Mouse (Mus musculus) skeletal muscle tissue, adult 2 months (tissue): Measurements from ENCODE around the gene Ushbp1.

Source experiments
- DNase-seq: peaks from one replicate; pipeline ENCODE4 v3.0.0-alpha.2; 2012; ENCODE audit warnings: low read depth, low spot score

Ushbp1 gene

DNA sequence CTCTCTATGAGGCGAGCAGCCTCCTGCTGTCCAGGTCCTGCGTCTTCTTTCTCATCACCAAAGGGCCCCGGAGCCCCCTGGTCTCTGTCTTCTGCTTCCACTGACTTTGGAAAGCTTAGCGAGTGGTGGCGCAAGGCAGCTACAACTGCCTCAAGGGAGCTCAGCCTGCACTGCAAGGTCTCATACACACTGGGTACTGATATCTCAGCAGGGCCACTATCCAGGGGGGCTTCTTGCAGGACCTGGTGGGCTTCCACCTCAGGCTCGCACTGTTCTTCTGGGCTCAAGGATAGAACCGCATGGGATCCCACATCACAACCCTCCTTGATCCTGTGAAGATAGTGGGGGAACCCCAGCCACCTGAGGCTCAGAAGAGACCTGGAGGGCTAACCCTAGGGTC is 1.1 kb downstream of the Ushbp1 start:
- DNase-seq, result no peak

DNA sequence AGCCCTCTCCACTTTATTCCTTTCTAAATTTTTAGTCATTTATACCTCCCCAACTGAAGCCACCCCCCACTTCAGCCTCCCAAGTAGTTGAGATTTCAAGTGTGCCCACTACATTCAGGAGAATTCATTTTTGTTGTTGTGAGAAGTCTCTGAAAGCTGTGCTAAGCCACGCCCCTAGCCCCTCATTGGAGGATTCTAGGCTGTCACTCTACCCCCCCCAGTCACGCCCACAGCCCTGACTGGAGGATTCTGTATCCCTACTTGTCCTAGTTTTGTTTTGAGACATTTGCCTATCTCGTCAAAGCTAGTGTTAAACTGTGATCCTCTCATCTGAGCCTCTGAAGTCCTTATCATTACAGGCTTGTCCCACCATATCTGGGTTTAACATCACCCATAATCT is 2.7 kb downstream of the Ushbp1 start:
- no peak for DNase-seq

DNA sequence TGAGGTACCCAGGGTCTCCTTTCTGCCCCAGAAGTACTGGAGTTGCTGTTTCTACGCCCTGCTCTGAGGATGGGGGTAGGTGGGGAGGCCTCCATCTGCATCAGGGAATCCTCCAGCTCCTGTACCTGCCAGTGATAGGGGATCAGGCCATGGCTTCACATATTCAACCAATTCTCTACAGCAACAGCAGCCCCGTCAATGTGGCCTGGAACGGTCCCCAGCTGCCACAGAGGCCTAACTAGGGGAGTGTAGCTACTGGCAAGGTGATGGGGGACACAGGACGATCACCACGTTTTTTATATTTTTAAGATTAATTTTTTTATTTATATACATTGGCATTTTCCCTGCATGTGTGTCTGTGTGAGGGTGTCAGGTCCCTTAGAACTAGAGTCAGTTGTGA is 3.2 kb downstream of the Ushbp1 start:
- no peak for DNase-seq

DNA sequence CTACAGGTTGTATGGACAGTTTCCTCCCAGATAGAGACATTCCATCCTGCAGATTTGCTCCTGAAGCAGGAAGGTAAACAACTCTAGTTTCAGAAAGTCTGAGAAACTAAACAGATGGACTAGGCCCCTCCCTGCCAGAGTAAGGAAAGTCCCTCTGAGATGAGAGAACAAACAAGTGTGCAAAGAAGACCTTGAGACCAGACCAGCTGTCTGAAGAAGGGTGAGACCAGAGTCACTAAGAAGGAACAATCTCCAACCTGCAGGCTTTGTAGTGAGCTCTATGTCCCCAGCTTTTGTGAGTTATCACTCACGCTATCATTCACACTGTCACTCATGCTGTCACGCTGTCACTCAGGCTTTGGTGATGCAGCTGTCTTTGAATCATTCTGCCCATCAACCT is 3.9 kb downstream of the Ushbp1 start:
- DNase-seq, result no peak

DNA sequence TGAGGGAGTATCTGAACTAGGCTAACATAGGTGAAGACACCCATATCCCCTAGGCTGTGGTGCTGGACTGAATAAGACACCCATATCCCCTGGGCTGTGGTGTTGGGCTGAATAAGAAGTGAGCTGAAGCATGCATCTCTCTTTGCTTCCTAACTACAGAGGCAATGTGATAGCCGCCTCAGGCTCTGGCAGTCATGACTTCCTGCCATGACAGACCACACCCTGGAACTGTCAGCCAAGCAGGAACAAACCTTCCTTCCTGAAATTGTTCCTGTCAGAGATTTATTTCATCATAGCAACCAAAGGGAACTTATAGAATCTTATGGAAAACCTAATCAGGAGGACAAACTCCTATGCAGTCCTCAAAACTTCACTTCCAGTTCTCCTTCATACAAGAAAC is 7.3 kb downstream of the Ushbp1 start:
- no peak for DNase-seq

DNA sequence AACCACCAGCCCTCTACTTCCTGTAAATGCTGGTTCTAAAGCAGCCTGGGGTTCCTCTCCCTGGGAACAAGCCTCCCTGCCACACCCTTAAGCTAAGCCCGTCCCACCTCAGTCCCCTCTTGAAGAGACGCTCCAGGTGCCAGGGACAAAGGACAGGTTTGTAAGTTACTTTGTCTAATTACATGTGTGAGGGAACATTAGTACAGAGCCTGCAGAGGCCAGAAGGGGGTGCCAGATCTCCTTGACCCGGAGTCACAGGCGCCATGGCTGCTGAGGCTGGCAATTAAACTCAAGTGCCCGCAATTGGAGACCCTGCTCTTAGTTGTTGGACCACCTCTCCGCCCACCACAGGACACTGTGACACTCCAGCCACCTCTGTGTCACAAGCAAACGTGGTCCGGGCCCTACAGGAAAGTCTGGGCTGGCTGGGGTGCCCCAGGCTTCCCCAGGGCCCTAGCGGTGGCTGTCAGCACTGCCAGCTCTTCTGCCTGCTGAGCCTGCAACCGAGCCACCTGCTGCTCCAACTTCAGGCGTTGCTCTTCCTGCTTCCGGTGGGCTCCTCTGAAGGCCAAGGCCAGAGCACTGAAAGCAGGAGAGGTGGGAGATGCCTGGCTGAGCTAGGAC is 10.3 kb downstream of the Ushbp1 start:
- no peak for DNase-seq

DNA sequence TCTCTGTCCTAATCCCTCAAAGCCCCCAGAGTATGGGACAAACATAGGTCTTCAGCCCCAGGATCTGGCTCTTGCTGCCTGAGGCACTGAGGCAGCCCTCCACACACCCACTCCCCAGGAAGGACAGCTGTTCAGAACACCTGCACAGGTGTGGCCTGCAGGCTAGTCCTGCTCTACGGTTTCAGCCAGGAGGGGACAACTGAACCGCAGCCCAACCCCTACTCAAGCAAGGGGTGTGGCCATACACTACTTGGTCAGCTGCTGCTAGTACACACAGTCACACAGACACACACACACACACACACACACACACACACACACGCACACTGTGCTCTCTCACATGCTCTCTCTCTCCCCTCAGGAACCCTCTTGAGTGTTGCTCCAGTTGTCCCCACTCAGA is 11.7 kb downstream of the Ushbp1 start:
- no peak for DNase-seq

DNA sequence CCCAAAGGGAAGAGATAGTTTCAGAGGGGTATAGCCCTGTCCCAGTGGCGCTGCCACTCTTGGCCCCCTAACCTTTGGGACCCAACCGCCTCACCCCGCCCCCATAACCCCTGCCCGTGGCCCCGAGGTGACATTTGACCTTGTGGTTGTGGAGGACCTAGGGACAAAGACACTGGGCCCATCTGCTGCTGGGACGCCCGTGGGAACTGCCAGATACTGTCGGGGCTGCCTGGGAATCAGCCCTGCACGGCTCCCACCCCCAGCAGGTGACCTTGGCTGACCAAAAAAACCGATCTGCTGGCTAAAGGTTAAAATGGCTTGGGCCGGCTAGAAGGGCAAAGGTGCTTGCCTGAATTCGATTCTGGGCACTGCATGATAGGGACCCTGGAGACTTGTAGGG is 12.2 kb downstream of the Ushbp1 start:
- DNase-seq, result no peak

DNA sequence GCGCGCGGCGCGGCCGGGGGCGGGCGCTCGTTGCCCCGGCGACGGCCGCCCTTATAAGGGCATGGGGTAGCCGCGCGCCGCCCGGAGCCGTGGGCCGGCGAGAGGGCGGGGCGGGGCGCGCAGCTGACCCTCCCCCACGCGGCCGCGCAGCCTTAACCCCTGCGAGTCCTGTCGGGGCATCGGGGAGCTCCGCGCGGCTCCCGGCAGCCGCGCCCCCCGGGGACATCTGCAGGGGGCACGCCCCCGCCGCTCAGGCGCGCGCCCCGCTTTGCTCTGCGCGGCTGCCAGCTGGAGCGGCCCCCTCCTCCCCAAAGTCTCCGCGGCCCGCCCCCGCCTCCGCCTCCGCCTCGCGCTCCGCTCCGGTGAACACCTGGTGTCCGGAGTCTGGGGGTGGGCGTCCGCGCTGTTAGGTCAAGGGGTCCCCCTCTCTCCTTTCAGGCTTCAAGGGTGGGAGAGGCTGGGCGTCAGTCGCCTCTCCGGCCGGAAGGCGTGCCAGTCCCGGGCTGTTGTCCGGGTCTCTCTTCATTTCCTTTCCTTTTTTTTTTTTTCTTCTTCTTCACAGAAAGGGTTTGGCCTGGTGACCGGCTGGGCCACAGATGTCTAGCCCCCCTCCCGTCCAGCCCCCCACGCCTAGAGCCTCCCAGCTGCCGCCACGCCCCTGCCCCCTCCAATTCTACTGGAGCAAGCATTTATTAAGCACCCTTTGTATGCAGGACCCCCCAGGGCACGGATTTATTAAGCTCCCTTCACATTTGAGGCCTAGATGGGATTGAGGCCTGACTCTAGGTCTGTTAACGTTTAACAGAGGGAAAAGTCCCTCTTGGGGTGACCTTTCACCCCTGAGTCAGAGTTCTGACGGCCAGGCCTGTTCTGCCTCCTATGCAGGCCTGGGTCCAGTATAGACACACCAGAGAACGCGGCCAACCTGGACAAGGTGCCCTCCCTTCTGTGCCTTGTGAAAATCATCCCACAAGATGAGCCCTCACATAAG is 13.3 kb downstream of the Ushbp1 start:
- DNase-seq, result peak; percentile 74

DNA sequence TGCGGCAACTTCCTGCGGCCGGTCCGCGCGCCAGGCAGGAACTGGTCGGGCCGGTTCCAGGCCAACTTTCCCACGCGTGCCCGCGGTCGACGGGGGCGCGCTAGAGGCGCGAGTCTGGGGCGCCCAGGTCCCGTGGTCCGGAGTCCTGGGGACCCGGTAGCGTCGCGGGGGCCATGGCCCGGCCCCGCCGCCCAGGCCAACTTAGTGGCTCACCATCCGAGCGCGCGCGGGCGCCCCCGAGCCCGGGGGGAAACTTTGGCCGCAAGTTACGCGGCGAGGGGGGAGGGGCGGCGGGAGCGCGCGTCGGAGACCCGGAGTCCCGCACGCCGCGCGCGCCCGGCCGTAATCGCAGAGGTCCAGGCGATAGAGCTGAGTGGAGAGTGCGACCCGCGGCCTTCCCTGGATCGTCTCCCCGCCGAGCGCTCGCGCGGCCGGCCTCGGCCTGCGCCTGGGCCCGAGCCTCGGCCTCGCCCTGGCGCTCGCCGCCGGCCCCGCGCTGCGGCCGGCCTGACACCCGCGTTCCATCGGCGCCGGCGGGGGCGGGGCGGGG is 14.1 kb downstream of the Ushbp1 start, which contains the start of gene Nr2f6:
Gene Nr2f6 (minus strand): TSS at position 540 of the 550 bp plus-strand sequence.
- DNase-seq, result no peak

DNA sequence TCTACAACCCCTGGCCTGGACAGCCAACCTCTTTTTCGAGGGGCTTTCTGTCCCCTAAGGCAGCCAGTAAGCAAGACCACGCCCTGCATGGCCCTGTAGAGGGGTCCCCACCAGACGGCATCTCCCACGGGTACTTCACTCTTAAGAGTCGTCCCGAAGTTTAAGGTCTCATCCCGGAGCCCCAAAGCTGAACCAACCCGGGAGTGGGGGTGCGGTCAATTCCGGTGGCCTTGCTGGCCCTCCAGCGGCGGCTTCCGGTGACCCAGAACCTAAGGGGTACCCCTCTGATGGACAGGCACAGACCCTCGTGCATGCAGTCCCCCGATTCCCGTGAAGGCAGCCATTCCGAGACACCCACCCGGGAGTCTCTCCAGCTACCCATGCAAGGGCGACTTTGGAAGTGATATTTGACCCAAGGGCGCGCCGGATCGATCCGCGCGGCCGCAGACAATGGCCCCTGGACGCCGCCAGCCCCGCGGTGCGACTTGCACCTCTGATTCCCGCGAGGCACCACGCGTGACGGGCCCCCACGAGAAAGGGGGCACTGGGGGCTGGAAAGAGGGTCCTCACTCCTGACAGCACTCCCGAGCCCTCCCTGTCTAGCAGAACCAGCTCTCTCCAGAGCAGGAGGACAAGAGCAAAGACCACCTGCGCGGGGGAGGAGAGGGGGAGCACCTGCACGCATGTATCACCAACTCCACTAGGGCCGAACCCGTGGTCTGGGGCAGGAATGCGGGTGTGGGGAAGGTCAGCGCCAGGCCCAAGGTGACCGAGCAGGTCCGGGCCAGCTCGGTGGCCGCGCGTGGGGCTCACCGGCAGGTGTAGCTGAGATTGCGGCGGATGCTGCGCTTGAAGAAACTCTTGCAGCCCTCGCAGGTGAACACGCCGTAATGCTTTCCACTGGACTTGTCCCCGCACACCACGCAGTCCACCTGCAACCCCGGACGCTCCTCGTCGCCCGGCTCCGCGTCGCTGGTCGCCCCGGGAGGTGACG is 15.1 kb downstream of the Ushbp1 start:
- no peak for DNase-seq

DNA sequence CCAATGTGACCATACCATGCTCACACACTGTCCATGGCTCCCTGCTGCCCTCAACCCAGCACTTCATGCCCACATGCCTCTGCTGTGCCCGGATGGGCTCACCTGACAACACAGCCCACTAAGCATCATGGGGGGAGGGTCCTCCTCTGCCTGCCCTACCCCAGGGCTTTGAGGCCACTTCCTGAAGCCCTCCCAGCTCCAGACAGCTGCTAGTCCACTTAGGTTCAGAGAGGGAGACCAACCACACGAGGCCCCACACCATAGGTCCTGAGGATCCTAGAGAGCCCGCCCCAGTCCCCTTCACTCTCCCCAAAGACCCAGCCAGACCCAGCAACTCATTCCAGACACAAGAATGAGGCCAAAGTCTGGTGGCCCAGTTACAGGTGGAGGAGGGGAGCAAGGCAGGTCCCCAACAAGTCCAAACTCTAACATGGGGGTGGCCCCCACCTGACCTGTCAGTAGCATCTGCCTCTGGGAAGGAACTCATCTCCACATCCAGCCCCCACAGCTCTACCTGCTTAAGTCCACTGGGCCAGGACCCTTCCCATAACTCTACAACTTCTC is 16.0 kb downstream of the Ushbp1 start:
- no peak for DNase-seq

DNA sequence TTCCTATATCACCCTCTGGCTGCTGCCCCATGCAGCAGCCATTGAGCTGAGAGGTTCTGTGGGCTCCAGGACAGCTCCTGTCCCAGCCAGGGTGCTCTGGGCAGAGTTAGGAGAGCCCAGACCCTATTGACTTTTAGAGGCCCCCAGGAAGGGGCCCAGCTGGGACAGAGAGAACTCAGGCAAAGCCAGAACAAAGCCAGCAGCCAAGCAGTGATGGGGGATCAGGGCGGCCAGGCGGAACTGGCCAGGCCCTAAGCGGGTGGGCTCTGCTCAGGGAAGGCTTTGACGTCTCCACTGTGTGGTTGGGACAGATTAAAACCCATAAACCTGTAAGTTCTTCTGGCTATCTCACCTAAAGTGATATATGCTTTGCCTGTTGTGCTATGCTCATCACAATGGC is 16.6 kb downstream of the Ushbp1 start:
- no peak for DNase-seq

DNA sequence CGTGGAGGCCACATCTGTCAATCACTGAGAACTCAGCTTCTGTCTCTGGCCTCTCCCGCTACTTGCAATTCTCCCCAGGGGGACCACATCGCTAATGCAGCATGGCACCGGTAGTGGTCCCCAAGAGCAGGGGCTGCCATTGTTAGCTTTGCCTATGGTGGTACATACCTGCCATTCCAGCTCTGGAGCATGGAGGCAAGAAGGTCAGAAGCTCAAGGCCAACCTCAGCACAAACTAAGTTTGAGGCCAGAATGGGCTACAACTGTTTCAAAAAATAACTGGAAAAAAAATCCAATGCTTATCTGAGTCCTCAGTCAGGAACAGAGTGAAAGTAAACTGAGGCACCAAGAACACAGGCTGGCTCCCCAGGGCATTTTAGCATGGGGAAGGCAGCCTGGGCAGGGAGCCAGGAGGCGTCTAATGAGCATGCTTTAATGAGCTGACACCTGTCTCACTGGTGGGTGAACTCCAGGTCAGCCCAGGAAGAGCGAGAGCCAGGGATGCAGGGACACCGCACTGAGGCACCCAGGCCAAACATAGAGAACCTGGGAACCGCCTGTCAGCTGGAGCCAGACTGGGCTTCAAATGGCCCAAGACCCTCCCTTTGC is 19.1 kb downstream of the Ushbp1 start:
- DNase-seq, result no peak

DNA sequence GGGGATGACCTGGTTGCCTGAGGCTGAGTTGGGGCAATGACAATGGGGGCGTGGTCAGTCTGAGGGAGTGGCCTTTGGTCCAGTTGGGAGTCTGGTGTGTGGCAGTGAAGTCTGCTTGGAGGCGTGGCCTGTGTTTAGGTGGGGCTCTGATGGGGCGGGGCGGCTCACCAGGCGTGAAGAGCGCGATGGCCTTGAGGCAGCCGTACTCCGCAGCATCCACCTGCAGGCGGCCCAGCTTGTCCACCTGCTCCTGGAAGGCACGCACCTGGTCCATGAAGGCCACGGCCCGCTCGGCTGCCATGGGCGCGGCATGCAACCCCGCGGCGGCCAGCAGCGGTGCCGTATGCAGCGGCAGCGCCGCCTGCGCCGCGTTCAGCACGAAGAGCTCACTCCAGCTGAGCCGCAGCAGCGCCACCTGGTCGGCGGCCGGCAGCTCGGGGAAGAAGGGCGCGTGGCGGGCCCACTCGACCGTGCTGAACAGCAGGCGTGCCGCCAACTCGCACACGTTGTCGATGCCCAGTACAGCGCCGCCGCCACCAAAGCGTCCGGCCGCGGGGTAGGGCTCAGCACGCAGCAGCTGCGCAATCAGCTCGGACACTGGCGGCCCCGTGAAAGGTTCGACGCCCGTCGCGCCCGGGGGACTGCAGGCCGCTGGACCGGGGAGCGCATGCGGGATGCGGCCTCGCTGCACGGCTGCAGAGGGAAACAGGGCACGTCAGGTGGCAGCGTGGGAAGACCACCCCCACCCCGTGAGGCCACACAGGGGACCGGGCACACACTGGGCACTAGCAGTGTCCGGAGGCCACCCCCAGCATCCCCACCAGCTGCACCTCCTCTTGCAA is 19.8 kb downstream of the Ushbp1 start:
- peak; percentile 53 for DNase-seq

DNA sequence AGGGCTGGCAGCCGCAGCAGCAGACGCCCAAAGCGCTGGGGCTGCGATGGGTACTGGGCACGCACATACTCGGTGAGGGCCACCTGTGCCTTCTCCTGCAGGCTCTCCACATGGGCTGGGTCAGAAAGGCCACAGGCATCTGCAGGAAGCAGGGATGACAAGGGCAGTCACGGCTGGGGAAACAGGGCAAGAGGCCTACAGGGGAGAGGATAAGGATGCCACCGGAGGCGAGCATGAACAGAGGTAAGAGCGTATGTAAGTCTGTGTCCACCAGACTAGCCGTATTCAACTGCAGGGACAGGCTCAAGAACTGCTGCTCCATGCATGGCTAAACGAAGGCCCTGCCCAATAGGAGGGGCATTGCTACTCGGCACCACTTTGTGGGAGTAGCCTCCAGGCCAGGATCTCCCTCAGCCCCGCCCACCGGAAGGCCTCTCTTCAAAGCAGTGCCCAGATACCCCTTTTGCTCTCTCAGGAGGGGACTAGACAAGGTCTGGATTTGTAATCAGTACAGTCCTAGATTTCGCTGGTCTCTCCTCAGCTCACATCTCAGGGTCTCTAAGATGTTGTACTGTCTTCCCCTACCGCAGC is 20.9 kb downstream of the Ushbp1 start:
- DNase-seq, result no peak

DNA sequence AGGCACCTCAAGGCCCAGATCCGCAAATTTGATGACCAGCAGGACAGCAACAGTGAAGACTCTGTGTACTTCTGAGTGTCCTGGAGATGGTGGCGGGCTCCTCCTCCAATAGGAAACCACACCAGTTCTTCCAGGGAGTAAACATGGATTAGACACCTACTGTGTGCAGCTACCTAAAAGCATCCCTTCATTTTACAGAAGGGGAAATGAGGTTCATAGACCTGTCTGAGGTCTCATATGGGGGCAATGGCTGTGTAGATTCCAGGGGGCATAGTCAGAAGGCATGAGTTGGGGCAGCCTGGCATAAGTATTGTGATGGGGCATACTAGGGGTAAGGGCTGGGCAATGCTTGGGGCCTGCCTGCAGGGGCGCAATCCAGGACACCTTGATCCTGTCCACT is 22.6 kb downstream of the Ushbp1 start:
- DNase-seq, result no peak

DNA sequence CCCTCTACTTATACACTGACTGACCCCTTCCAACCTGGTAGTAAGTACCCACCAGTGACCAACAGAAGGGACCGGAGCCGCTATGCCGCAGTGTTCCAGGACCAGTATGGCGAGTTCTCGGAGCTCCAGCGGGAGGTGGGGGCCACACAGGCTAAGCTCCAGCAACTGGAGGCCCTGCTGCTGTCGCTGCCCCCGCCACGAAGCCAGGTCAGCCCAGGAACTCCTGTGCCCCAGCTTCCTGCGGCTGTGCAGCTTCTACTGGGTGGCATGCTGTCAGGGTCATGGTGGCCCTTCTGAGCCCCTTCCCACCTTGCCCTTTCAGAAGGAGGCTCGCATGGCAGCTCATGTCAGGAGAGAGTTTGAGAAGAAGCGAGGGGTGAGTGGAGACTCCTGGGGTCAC is 23.2 kb downstream of the Ushbp1 start:
- DNase-seq, result no peak

DNA sequence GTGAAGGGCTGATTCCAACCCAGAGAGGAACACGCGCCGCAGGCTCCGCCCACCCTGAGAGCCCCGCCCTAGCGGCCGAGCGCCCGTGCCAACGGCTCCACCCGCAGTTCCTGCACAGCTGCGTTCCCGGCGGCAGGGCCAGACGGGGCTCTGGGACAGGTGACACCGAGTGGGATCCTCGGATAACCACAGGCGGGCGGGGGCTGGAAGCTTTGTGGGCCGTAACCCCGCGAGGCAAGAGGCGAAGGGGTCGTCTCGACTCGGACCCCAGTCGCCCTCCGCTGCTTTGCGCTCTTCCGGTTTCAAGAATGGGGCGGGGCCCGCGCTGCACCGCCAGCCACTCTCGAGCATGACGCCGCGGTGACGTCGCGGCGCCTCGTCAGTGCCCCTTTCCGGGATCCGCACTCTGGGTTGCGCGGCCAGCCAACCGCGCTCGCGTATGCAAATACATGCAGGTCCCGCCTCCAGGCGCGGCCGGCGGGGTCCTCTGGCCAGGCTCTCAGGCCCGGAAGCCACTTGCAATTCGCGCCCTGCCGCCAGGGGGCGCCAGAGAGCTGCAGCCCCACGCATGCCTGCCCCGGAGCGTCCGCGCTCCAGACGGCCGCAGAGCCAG is 24.3 kb downstream of the Ushbp1 start, which contains the start of gene Ocel1:
Gene Ocel1 (plus strand): TSS at position 63 of the 613 bp plus-strand sequence.
- peak; percentile 98 for DNase-seq
